Mouse (Mus musculus) liver, embryonic 16.5 days (tissue): ENCODE results near the gene Chsy1. TPM values are rescaled to one million over a fixed set of nuclear protein-coding genes. Genes with fewer than 3 reads are reported as not detected.

Experiments
- ATAC-seq: fragments of 200-750 bp; cut with Nextera tagmentation; 2 replicates; pipeline ENCODE4 v1.8.0; 2017; ENCODE audit warnings: low read depth, mild to moderate bottlenecking, moderate number of reproducible peaks, moderate library complexity
- H3K27ac ChIP-seq: fragments of 300-500 bp; sonication (generic); 2 replicates; pipeline ENCODE4 v1.5.1; 2014; ENCODE audit warnings: mild to moderate bottlenecking, low read length
- H3K27me3 ChIP-seq: fragments of 300-500 bp; sonication (generic); 2 replicates; pipeline ENCODE4 v1.6.1; 2014; ENCODE audit warnings: low read depth, low read length, mixed read lengths; ENCODE audit not compliant: control insufficient read depth, insufficient read depth
- H3K36me3 ChIP-seq: fragments of 300-500 bp; sonication (generic); 2 replicates; pipeline ENCODE4 v1.6.1; 2014; ENCODE audit warnings: mild to moderate bottlenecking; ENCODE audit not compliant: control insufficient read depth, insufficient read depth
- H3K4me1 ChIP-seq: fragments of 300-500 bp; sonication (generic); 2 replicates; pipeline ENCODE4 v1.6.1; 2014; ENCODE audit warnings: low read depth, low read length, mixed read lengths; ENCODE audit not compliant: control insufficient read depth
- H3K4me2 ChIP-seq: fragments of 300-500 bp; sonication (generic); 2 replicates; pipeline ENCODE4 v1.6.1; 2014; ENCODE audit warnings: low read depth, low read length, mixed read lengths
- H3K4me3 ChIP-seq: fragments of 300-500 bp; sonication (generic); 2 replicates; pipeline ENCODE4 v1.5.1; 2014; ENCODE audit warnings: low read depth, mild to moderate bottlenecking, low read length
- H3K9ac ChIP-seq: fragments of 300-500 bp; sonication (generic); 2 replicates; pipeline ENCODE4 v1.6.1; 2014; ENCODE audit warnings: low read depth, low read length
- H3K9me3 ChIP-seq: fragments of 300-500 bp; sonication (generic); replicated peaks from 2 replicates; pipeline ENCODE4 v1.6.1; 2016; ENCODE audit warnings: low read length; ENCODE audit not compliant: control insufficient read depth
- WGBS: fragments of 180-500 bp; shearing (Covaris S2); extraction: QIAGEN DNeasy Blood & Tissue Kit; methylation state at CpG from one replicate; pipeline ENCODE4 v1.1.7; 2014; ENCODE audit not compliant: insufficient replicate concordance; 5-methylcytosine and 5-hydroxymethylcytosine counted together
- polyA plus RNA-seq: library from polyadenylated mRNA; unstranded; fragments of >200 nt; fragmentation: Nextera tagmentation; extraction: Ambion mirVana; gene quantifications from 2 replicates; pipeline ENCODE4 v1.2.1, GENCODE M21; 2015

Gene Chsy1
- polyA plus RNA-seq, 1 experiment from 2014 or later = 4.9 TPM

GRCm38 (mm10) chr7:66140923-66141570 is 31.7 kb downstream of the Chsy1 start:
- Histone ChIP-seq H3K4me3 (no peak overlapping the region), H3K9ac (no peak overlapping the region), H3K9me3 (no peaks in the 10 kb centered on the region), H3K27ac (no peak overlapping the region), H3K4me1 (peaks cover 24% of the 10 kb centered on the region), H3K4me2 (no peak overlapping the region), H3K36me3 (no peaks in the 10 kb centered on the region), H3K27me3 (no peaks in the 10 kb centered on the region)
- 81% methylated on average over 4 of the region's 4 CpGs for WGBS
- no peak for ATAC-seq

- H3K36me3 ChIP-seq = no peaks in the 10 kb centered on the region
- no peak overlapping the region for H3K4me3 ChIP-seq
- H3K9ac ChIP-seq = no peak overlapping the region
- H3K9me3 ChIP-seq = no peaks in the 10 kb centered on the region
- WGBS = 77% methylated on average over 7 of the region's 7 CpGs
- ATAC-seq = no peak
- H3K27ac ChIP-seq = no peak overlapping the region
- H3K4me1 ChIP-seq = peaks cover 9% of the 10 kb centered on the region
- H3K4me2 ChIP-seq = no peak overlapping the region
- H3K27me3 ChIP-seq = no peaks in the 10 kb centered on the region
Measured at GRCm38 (mm10) chr7:66142514-66142913, 33.2 kb downstream of the Chsy1 start.

- Histone ChIP-seq H3K27ac (no peak overlapping the region), H3K9ac (no peak overlapping the region), H3K4me1 (peaks cover 5% of the 10 kb centered on the region), H3K27me3 (no peaks in the 10 kb centered on the region), H3K4me2 (no peak overlapping the region), H3K4me3 (no peak overlapping the region), H3K36me3 (no peaks in the 10 kb centered on the region; the same call in 1 of the 2 replicates), H3K9me3 (no peaks in the 10 kb centered on the region)
- no peak for ATAC-seq
- WGBS = 74% methylated on average over 2 of the region's 2 CpGs
Measured at GRCm38 (mm10) chr7:66144543-66144942, 35.2 kb downstream of the Chsy1 start.

GRCm38 (mm10) chr7:66147156-66147555 is 37.8 kb downstream of the Chsy1 start:
- ATAC-seq = no peak
- no peaks in the 10 kb centered on the region for H3K27me3 ChIP-seq
- no peaks in the 10 kb centered on the region for H3K4me1 ChIP-seq
- no peaks in the 10 kb centered on the region; the same call in 1 of the 2 replicates for H3K36me3 ChIP-seq
- H3K4me2 ChIP-seq = no peak overlapping the region
- H3K9me3 ChIP-seq = no peaks in the 10 kb centered on the region
- WGBS = 86% methylated on average over 1 of the region's 1 CpGs
- H3K27ac ChIP-seq = no peak overlapping the region
- no peak overlapping the region for H3K9ac ChIP-seq
- no peak overlapping the region for H3K4me3 ChIP-seq

- Histone ChIP-seq H3K9ac (no peak overlapping the region), H3K4me1 (no peaks in the 10 kb centered on the region), H3K4me2 (no peak overlapping the region), H3K9me3 (no peaks in the 10 kb centered on the region), H3K4me3 (no peak overlapping the region), H3K27ac (no peak overlapping the region), H3K36me3 (no peaks in the 10 kb centered on the region; the same call in 1 of the 2 replicates), H3K27me3 (no peaks in the 10 kb centered on the region)
- WGBS = 92% methylated on average over 3 of the region's 3 CpGs
- ATAC-seq = no peak
Measured at GRCm38 (mm10) chr7:66147816-66148215, 38.5 kb downstream of the Chsy1 start.

GRCm38 (mm10) chr7:66149506-66149905 is 40.2 kb downstream of the Chsy1 start:
- no peak overlapping the region for H3K4me3 ChIP-seq
- no peaks in the 10 kb centered on the region for H3K4me1 ChIP-seq
- no peak for ATAC-seq
- H3K9me3 ChIP-seq = no peaks in the 10 kb centered on the region
- no peaks in the 10 kb centered on the region for H3K27me3 ChIP-seq
- no peaks in the 10 kb centered on the region; the same call in 1 of the 2 replicates for H3K36me3 ChIP-seq
- WGBS = 82% methylated on average over 8 of the region's 8 CpGs
- no peak overlapping the region for H3K9ac ChIP-seq
- no peak overlapping the region for H3K4me2 ChIP-seq
- no peak overlapping the region for H3K27ac ChIP-seq

GRCm38 (mm10) chr7:66150411-66150810 is 41.1 kb downstream of the Chsy1 start:
- ATAC-seq = no peak
- Histone ChIP-seq H3K27me3 (no peaks in the 10 kb centered on the region), H3K4me1 (peaks cover 3% of the 10 kb centered on the region), H3K4me2 (no peak overlapping the region), H3K9me3 (no peaks in the 10 kb centered on the region), H3K9ac (no peak overlapping the region), H3K27ac (no peak overlapping the region), H3K36me3 (no peaks in the 10 kb centered on the region; the same call in 1 of the 2 replicates), H3K4me3 (no peak overlapping the region)
- WGBS = 73% methylated on average over 3 of the region's 3 CpGs

- H3K4me2 ChIP-seq = no peak overlapping the region
- H3K4me1 ChIP-seq = peaks cover 9% of the 10 kb centered on the region
- 75% methylated on average over 9 of the region's 9 CpGs for WGBS
- no peaks in the 10 kb centered on the region for H3K9me3 ChIP-seq
- no peak overlapping the region for H3K4me3 ChIP-seq
- no peaks in the 10 kb centered on the region for H3K27me3 ChIP-seq
- H3K36me3 ChIP-seq = no peaks in the 10 kb centered on the region
- no peak overlapping the region for H3K27ac ChIP-seq
- ATAC-seq = peak; percentile 50; the same call in 1 of the 2 replicates
- H3K9ac ChIP-seq = no peak overlapping the region
Measured at GRCm38 (mm10) chr7:66157413-66157812, 48.1 kb downstream of the Chsy1 start.

- H3K36me3 ChIP-seq = no peaks in the 10 kb centered on the region
- no peaks in the 10 kb centered on the region for H3K9me3 ChIP-seq
- no peak overlapping the region for H3K27ac ChIP-seq
- no peak overlapping the region for H3K9ac ChIP-seq
- no peaks in the 10 kb centered on the region for H3K27me3 ChIP-seq
- H3K4me3 ChIP-seq = no peak overlapping the region
- ATAC-seq = no peak
- WGBS = 83% methylated on average over 4 of the region's 4 CpGs
- peaks cover 9% of the 10 kb centered on the region for H3K4me1 ChIP-seq
- H3K4me2 ChIP-seq = no peak overlapping the region
Measured at GRCm38 (mm10) chr7:66157861-66158415, 48.6 kb downstream of the Chsy1 start.
